Mouse (Mus musculus) right cerebral cortex, postnatal 25 days (tissue): ENCODE results near the gene Fbxo8.

Source experiments
- DNase-seq: peaks from one replicate; pipeline ENCODE4 v3.0.0; 2022

Gene Fbxo8

GRCm38 (mm10) chr8:56550558-56551360 is at the start of gene Fbxo8, which contains the start of gene Cep44:
TSS of gene Fbxo8 (plus strand) at chr8:56551090.
TSS of gene Cep44 (minus strand) at chr8:56551047.
- DNase-seq, result peak; percentile 81

- DNase-seq, result no peak
These were observed 49.0 kb upstream of the Fbxo8 start for GRCm38 (mm10) chr8:56501911-56502310.

GRCm38 (mm10) chr8:56508318-56508951 is 42.5 kb upstream of the Fbxo8 start:
- no peak for DNase-seq

GRCm38 (mm10) chr8:56508952-56509479 is 41.9 kb upstream of the Fbxo8 start:
- no peak for DNase-seq

- no peak for DNase-seq
These were observed 32.0 kb upstream of the Fbxo8 start for GRCm38 (mm10) chr8:56518848-56519247.

- DNase-seq, result no peak
These were observed 30.6 kb upstream of the Fbxo8 start for GRCm38 (mm10) chr8:56520249-56520648.

GRCm38 (mm10) chr8:56521051-56521450 is 29.8 kb upstream of the Fbxo8 start:
- DNase-seq, result no peak

- DNase-seq, result no peak
These were observed 22.0 kb upstream of the Fbxo8 start for GRCm38 (mm10) chr8:56528869-56529268.

- DNase-seq, result peak; percentile 44
These were observed 20.5 kb upstream of the Fbxo8 start for GRCm38 (mm10) chr8:56530359-56530758.

GRCm38 (mm10) chr8:56540706-56541105 is 10.2 kb upstream of the Fbxo8 start:
- DNase-seq, result no peak

- no peak for DNase-seq
These were observed 3.0 kb upstream of the Fbxo8 start for GRCm38 (mm10) chr8:56547866-56548265.

- peak; percentile 87 for DNase-seq
These were observed 517 bp downstream of the Fbxo8 start for GRCm38 (mm10) chr8:56551361-56551852.

GRCm38 (mm10) chr8:56552045-56552444 is 1.2 kb downstream of the Fbxo8 start:
- DNase-seq, result no peak

GRCm38 (mm10) chr8:56552551-56553103 is 1.7 kb downstream of the Fbxo8 start:
- DNase-seq, result no peak

GRCm38 (mm10) chr8:56564399-56565047 is 13.6 kb downstream of the Fbxo8 start:
- DNase-seq, result no peak

GRCm38 (mm10) chr8:56566856-56567255 is 16.0 kb downstream of the Fbxo8 start:
- no peak for DNase-seq

- DNase-seq, result no peak
These were observed 30.0 kb downstream of the Fbxo8 start for GRCm38 (mm10) chr8:56580918-56581317.

- no peak for DNase-seq
These were observed 32.0 kb downstream of the Fbxo8 start for GRCm38 (mm10) chr8:56582841-56583240.

- DNase-seq, result no peak
These were observed 38.1 kb downstream of the Fbxo8 start for GRCm38 (mm10) chr8:56589004-56589403.

- DNase-seq, result no peak
These were observed 40.2 kb downstream of the Fbxo8 start for GRCm38 (mm10) chr8:56591084-56591483.

- no peak for DNase-seq
These were observed 40.6 kb downstream of the Fbxo8 start for GRCm38 (mm10) chr8:56591502-56591901.

GRCm38 (mm10) chr8:56606481-56606880 is 55.6 kb downstream of the Fbxo8 start:
- no peak for DNase-seq

GRCm38 (mm10) chr8:56611736-56612135 is 60.8 kb downstream of the Fbxo8 start:
- no peak for DNase-seq
